Mouse (Mus musculus) kidney, embryonic 16.5 days (tissue): ENCODE measurements around the gene Slc1a3. TPM values are rescaled to one million over a fixed set of nuclear protein-coding genes. Genes with fewer than 3 reads are reported as not detected.

Source experiments
- ATAC-seq: fragments of 200-750 bp; cut with Nextera tagmentation; 2 replicates; pipeline ENCODE4 v1.8.0; 2017; ENCODE audit warnings: moderate TSS enrichment; ENCODE audit not compliant: low FRiP score, low TSS enrichment
- H3K27ac ChIP-seq: fragments of 300-500 bp; sonication (generic); 2 replicates; pipeline ENCODE4 v1.5.1; 2014; ENCODE audit warnings: low read length
- H3K27me3 ChIP-seq: fragments of 300-500 bp; sonication (generic); 2 replicates; pipeline ENCODE4 v1.6.1; 2014; ENCODE audit warnings: low read length, control low read depth, mixed read lengths; ENCODE audit not compliant: insufficient read depth
- H3K36me3 ChIP-seq: fragments of 300-500 bp; sonication (generic); 2 replicates; pipeline ENCODE4 v1.6.1; 2014; ENCODE audit warnings: low read length, control low read depth, mixed read lengths; ENCODE audit not compliant: insufficient read depth
- H3K4me1 ChIP-seq: fragments of 300-500 bp; sonication (generic); 2 replicates; pipeline ENCODE4 v1.6.1; 2014; ENCODE audit warnings: low read length, control low read depth, mixed read lengths; ENCODE audit not compliant: insufficient read depth
- H3K4me2 ChIP-seq: fragments of 300-500 bp; sonication (generic); replicated peaks from 2 replicates; pipeline ENCODE4 v1.6.1; 2014; ENCODE audit warnings: low read depth, low read length
- H3K4me3 ChIP-seq: fragments of 300-500 bp; sonication (generic); 2 replicates; pipeline ENCODE4 v1.5.1; 2014; ENCODE audit warnings: mild to moderate bottlenecking, low read length
- H3K9ac ChIP-seq: fragments of 300-500 bp; sonication (generic); replicated peaks from 2 replicates; pipeline ENCODE4 v1.6.1; 2014; ENCODE audit warnings: low read length
- H3K9me3 ChIP-seq: fragments of 300-500 bp; sonication (generic); 2 replicates; pipeline ENCODE4 v1.6.1; 2016; ENCODE audit warnings: low read length, control low read depth
- WGBS: fragments of 180-500 bp; shearing (Covaris S2); extraction: QIAGEN DNeasy Blood & Tissue Kit; methylation state at CpG from one replicate; pipeline ENCODE4 v1.1.7; 2014; 5-methylcytosine and 5-hydroxymethylcytosine counted together
- polyA plus RNA-seq: library from polyadenylated mRNA; unstranded; fragments of >200 nt; fragmentation: Nextera tagmentation; extraction: Ambion mirVana; gene quantifications from 2 replicates; pipeline ENCODE4 v1.2.1, GENCODE M21; 2015

The Slc1a3 gene
- polyA plus RNA-seq, 1 experiment from 2014 or later = 14.6 TPM

GRCm38 (mm10) chr15:8733669-8734362, 23.3 kb upstream of the Slc1a3 start:
- ATAC-seq = peak; percentile 65; the same call in 1 of the 2 replicates
- H3K4me2 ChIP-seq = peak overlapping the region; percentile 9; the same call in 1 of the 2 replicates
- peak overlapping the region; percentile 73 for H3K27ac ChIP-seq
- H3K4me1 ChIP-seq = 0 out of 2 replicates have a peak, but pooled peaks cover 4% of the 10 kb centered on the region
- H3K9ac ChIP-seq = no peak overlapping the region; the same call in 1 of the 2 replicates
- WGBS = 20% methylated on average over 7 of the region's 7 CpGs
- H3K9me3 ChIP-seq = no peaks in the 10 kb centered on the region
- H3K27me3 ChIP-seq = no peaks in the 10 kb centered on the region
- H3K4me3 ChIP-seq = no peak overlapping the region
- H3K36me3 ChIP-seq = no peaks in the 10 kb centered on the region

- H3K27me3 ChIP-seq = no peaks in the 10 kb centered on the region
- H3K4me2 ChIP-seq = no peak overlapping the region
- WGBS = 92% methylated on average over 7 of the region's 7 CpGs
- H3K36me3 ChIP-seq = no peaks in the 10 kb centered on the region
- no peaks in the 10 kb centered on the region for H3K9me3 ChIP-seq
- ATAC-seq = no peak
- H3K4me1 ChIP-seq = no peaks in the 10 kb centered on the region
- H3K27ac ChIP-seq = no peak overlapping the region
- no peak overlapping the region for H3K4me3 ChIP-seq
- H3K9ac ChIP-seq = no peak overlapping the region
These were observed 18.3 kb upstream of the Slc1a3 start for GRCm38 (mm10) chr15:8728861-8729260.

DNA sequence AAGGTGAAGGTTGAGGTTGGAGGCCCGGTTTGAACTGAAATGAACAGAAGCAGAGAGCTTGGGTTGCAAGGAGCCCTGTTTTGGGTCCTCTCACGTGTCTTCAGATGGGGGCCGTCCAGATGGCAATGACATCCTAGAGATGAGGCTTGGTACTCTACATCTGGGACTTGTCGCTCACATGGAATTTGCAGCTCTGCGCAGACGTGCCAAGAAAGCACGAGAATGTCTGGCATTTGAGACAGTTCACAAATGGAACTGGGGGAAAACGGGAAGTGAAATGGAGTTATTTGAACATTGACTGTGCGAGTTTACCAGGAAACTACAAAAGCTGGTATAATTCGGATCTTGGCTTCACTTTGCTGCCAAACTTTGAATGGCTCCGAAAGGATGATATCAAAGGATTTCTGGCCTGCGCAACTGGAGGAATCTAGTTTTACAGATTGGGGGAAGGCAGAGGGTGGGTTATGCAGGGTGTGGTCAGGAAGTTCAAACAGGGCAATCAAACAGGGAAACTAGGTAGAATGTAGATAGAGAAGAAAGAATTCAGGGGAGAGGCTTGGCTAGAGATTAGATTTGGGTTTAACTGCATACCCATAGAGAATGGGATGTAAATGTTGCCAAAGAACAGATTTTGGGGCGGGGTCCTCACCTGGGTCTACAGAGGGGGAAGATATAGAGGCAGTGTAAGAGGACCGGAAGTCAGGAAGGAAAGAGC, 12.0 kb upstream of the Slc1a3 start:
- Histone ChIP-seq H3K4me1 (no peaks in the 10 kb centered on the region), H3K4me2 (no peak overlapping the region), H3K9ac (no peak overlapping the region), H3K27ac (no peak overlapping the region), H3K27me3 (no peaks in the 10 kb centered on the region), H3K36me3 (no peaks in the 10 kb centered on the region), H3K9me3 (no peaks in the 10 kb centered on the region), H3K4me3 (no peak overlapping the region)
- WGBS = 80% methylated on average over 14 of the region's 14 CpGs
- no peak for ATAC-seq

GRCm38 (mm10) chr15:8721746-8722145, 11.2 kb upstream of the Slc1a3 start:
- Histone ChIP-seq H3K9me3 (no peaks in the 10 kb centered on the region), H3K4me2 (no peak overlapping the region), H3K9ac (no peak overlapping the region), H3K27ac (no peak overlapping the region), H3K27me3 (no peaks in the 10 kb centered on the region), H3K4me3 (no peak overlapping the region), H3K36me3 (no peaks in the 10 kb centered on the region), H3K4me1 (0 out of 2 replicates have a peak, but pooled peaks cover 3% of the 10 kb centered on the region)
- WGBS = 92% methylated on average over 3 of the region's 3 CpGs
- ATAC-seq = no peak

- Histone ChIP-seq H3K9me3 (no peaks in the 10 kb centered on the region), H3K9ac (no peak overlapping the region), H3K27ac (no peak overlapping the region), H3K4me2 (no peak overlapping the region), H3K4me3 (no peak overlapping the region), H3K4me1 (peaks cover 8% of the 10 kb centered on the region; the same call in 1 of the 2 replicates), H3K36me3 (no peaks in the 10 kb centered on the region), H3K27me3 (no peaks in the 10 kb centered on the region)
- no peak for ATAC-seq
- 38% methylated on average over 3 of the region's 3 CpGs for WGBS
These were observed 10.4 kb upstream of the Slc1a3 start for GRCm38 (mm10) chr15:8721005-8721404.

DNA sequence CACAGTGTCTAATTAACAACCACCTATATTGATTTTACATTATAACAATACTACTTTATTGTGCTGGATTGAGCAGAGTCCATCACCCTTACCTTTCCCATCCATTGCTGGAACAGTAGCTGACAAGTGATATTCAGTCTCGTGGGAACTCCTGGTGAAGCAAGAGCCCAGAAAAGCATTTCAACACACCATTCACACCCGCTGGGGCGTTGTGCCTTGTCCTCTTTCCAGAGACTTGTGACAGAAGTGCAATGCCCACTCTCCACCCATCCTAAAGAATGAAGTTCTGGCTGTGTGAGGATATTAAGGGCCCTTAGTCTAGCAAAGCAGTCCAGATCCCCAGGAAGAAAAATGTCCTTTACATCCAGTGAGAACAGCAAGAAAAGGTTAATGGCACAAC, 7.9 kb upstream of the Slc1a3 start:
- no peaks in the 10 kb centered on the region for H3K9me3 ChIP-seq
- ATAC-seq = no peak
- no peak overlapping the region for H3K4me2 ChIP-seq
- H3K4me1 ChIP-seq = peaks cover 8% of the 10 kb centered on the region; the same call in 1 of the 2 replicates
- no peak overlapping the region for H3K4me3 ChIP-seq
- WGBS = 91% methylated on average over 3 of the region's 3 CpGs
- no peak overlapping the region for H3K9ac ChIP-seq
- no peaks in the 10 kb centered on the region for H3K27me3 ChIP-seq
- H3K36me3 ChIP-seq = no peaks in the 10 kb centered on the region
- H3K27ac ChIP-seq = no peak overlapping the region

GRCm38 (mm10) chr15:8717021-8717571, 6.5 kb upstream of the Slc1a3 start:
- peak overlapping the region; percentile 42 for H3K4me2 ChIP-seq
- H3K9ac ChIP-seq = no peak overlapping the region
- no peak for ATAC-seq
- 28% methylated on average over 6 of the region's 6 CpGs for WGBS
- H3K27me3 ChIP-seq = no peaks in the 10 kb centered on the region
- no peak overlapping the region for H3K27ac ChIP-seq
- peak overlapping the region; percentile 8; the same call in 1 of the 2 replicates for H3K4me3 ChIP-seq
- H3K36me3 ChIP-seq = no peaks in the 10 kb centered on the region
- H3K9me3 ChIP-seq = no peaks in the 10 kb centered on the region
- peaks cover 8% of the 10 kb centered on the region; the same call in 1 of the 2 replicates for H3K4me1 ChIP-seq

GRCm38 (mm10) chr15:8716330-8716964, 5.9 kb upstream of the Slc1a3 start:
- H3K27me3 ChIP-seq = no peaks in the 10 kb centered on the region
- peak overlapping the region; percentile 42 for H3K4me2 ChIP-seq
- no peak overlapping the region for H3K27ac ChIP-seq
- H3K4me1 ChIP-seq = peaks cover 8% of the 10 kb centered on the region; the same call in 1 of the 2 replicates
- no peaks in the 10 kb centered on the region for H3K9me3 ChIP-seq
- no peak overlapping the region for H3K9ac ChIP-seq
- no peaks in the 10 kb centered on the region for H3K36me3 ChIP-seq
- 0 out of 2 replicates have a peak, but pooled peaks have one; percentile 63 for ATAC-seq
- 15% methylated on average over 12 of the region's 12 CpGs for whole genome bisulfite sequencing
- H3K4me3 ChIP-seq = peak overlapping the region; percentile 21

- H3K27ac ChIP-seq = no peak overlapping the region
- no peak overlapping the region for H3K4me2 ChIP-seq
These were observed 5.1 kb upstream of the Slc1a3 start for GRCm38 (mm10) chr15:8715666-8716065.

More at GRCm38 (mm10) chr15:8715666-8716065, 5.1 kb upstream of the Slc1a3 start:
- peaks cover 12% of the 10 kb centered on the region; the same call in 1 of the 2 replicates for H3K4me1 ChIP-seq
- no peak overlapping the region for H3K4me3 ChIP-seq
- no peak for ATAC-seq
- no peaks in the 10 kb centered on the region for H3K27me3 ChIP-seq
- H3K36me3 ChIP-seq = no peaks in the 10 kb centered on the region
- no peak overlapping the region for H3K9ac ChIP-seq
- H3K9me3 ChIP-seq = no peaks in the 10 kb centered on the region
